Mouse (Mus musculus): ENCODE results near the gene Agtpbp1. TPM values are rescaled to one million over a fixed set of nuclear protein-coding genes. Genes with fewer than 3 reads are reported as not detected.

The Agtpbp1 gene
- polyA plus RNA-seq, 1 experiment from 2014 or later = 52.3 TPM

GRCm38 (mm10) chr13:59565945-59566520 lies 19.0 kb downstream of the Agtpbp1 start:
- WGBS = 64% methylated on average over 9 of the region's 9 CpGs
- Histone ChIP-seq H3K4me1 (no peaks in the 10 kb centered on the region), H3K9ac (replicated peaks) (no peak overlapping the region), H3K27me3 (no peaks in the 10 kb centered on the region), H3K36me3 (no peaks in the 10 kb centered on the region), H3K9me3 (no peaks in the 10 kb centered on the region), H3K27ac (replicated peaks) (no peak overlapping the region), H3K4me2 (replicated peaks) (no peak overlapping the region), H3K4me3 (no peak overlapping the region)
- ATAC-seq (replicated peaks) = no peak

GRCm38 (mm10) chr13:59564923-59565322 lies 20.1 kb downstream of the Agtpbp1 start:
- Histone ChIP-seq H3K4me2 (replicated peaks) (no peak overlapping the region), H3K9me3 (no peaks in the 10 kb centered on the region), H3K4me1 (no peaks in the 10 kb centered on the region), H3K4me3 (no peak overlapping the region), H3K27me3 (no peaks in the 10 kb centered on the region), H3K36me3 (no peaks in the 10 kb centered on the region), H3K27ac (replicated peaks) (no peak overlapping the region), H3K9ac (replicated peaks) (no peak overlapping the region)
- ATAC-seq (replicated peaks) = no peak
- 89% methylated on average over 10 of the region's 10 CpGs for WGBS

- no peaks in the 10 kb centered on the region for H3K27me3 ChIP-seq
- ATAC-seq (replicated peaks) = no peak
- H3K9me3 ChIP-seq = no peaks in the 10 kb centered on the region
- no peak overlapping the region for H3K9ac ChIP-seq (replicated peaks)
- H3K4me3 ChIP-seq = no peak overlapping the region
- H3K4me1 ChIP-seq = no peaks in the 10 kb centered on the region
- H3K36me3 ChIP-seq = no peaks in the 10 kb centered on the region
- 87% methylated on average over 4 of the region's 4 CpGs for WGBS
- H3K4me2 ChIP-seq (replicated peaks) = no peak overlapping the region
- no peak overlapping the region for H3K27ac ChIP-seq (replicated peaks)
Measured at GRCm38 (mm10) chr13:59564505-59564904, 20.5 kb downstream of the Agtpbp1 start.

- Histone ChIP-seq H3K4me3 (no peak overlapping the region), H3K27ac (replicated peaks) (no peak overlapping the region), H3K4me2 (replicated peaks) (no peak overlapping the region), H3K36me3 (no peaks in the 10 kb centered on the region), H3K4me1 (peaks cover 6% of the 10 kb centered on the region), H3K9me3 (no peaks in the 10 kb centered on the region), H3K27me3 (no peaks in the 10 kb centered on the region), H3K9ac (replicated peaks) (no peak overlapping the region)
- no peak for ATAC-seq (replicated peaks)
- WGBS = 89% methylated on average over 2 of the region's 2 CpGs
Measured at GRCm38 (mm10) chr13:59562471-59562870, 22.6 kb downstream of the Agtpbp1 start.

- WGBS = 93% methylated on average over 5 of the region's 5 CpGs
- Histone ChIP-seq H3K4me3 (no peak overlapping the region), H3K4me2 (replicated peaks) (no peak overlapping the region), H3K9ac (replicated peaks) (no peak overlapping the region), H3K4me1 (peaks cover 28% of the 10 kb centered on the region), H3K27ac (replicated peaks) (no peak overlapping the region), H3K27me3 (no peaks in the 10 kb centered on the region), H3K9me3 (no peaks in the 10 kb centered on the region), H3K36me3 (no peaks in the 10 kb centered on the region)
- ATAC-seq (replicated peaks) = no peak
Measured at GRCm38 (mm10) chr13:59558776-59559175, 26.3 kb downstream of the Agtpbp1 start.

- Histone ChIP-seq H3K9me3 (no peaks in the 10 kb centered on the region), H3K4me1 (peaks cover 30% of the 10 kb centered on the region), H3K27me3 (no peaks in the 10 kb centered on the region), H3K36me3 (no peaks in the 10 kb centered on the region), H3K4me2 (replicated peaks) (peak overlapping the region; percentile 77), H3K27ac (replicated peaks) (peak overlapping the region; percentile 81), H3K9ac (replicated peaks) (peak overlapping the region; percentile 81), H3K4me3 (peak overlapping the region; percentile 74)
- under 1% methylated on average over 39 of the region's 73 CpGs for WGBS
- ATAC-seq (replicated peaks) = peak; percentile 92
Measured at GRCm38 (mm10) chr13:59557185-59557985, 27.6 kb downstream of the Agtpbp1 start.

GRCm38 (mm10) chr13:59556670-59557069 lies 28.4 kb downstream of the Agtpbp1 start:
- Histone ChIP-seq H3K4me1 (peaks cover 33% of the 10 kb centered on the region), H3K36me3 (no peaks in the 10 kb centered on the region), H3K27ac (replicated peaks) (peak overlapping the region; percentile 79), H3K9me3 (no peaks in the 10 kb centered on the region), H3K27me3 (no peaks in the 10 kb centered on the region), H3K9ac (replicated peaks) (peak overlapping the region; percentile 81), H3K4me3 (peak overlapping the region; percentile 74), H3K4me2 (replicated peaks) (peak overlapping the region; percentile 77)
- under 1% methylated on average over 45 of the region's 45 CpGs for WGBS
- ATAC-seq (replicated peaks) = peak; percentile 61

GRCm38 (mm10) chr13:59555613-59556192 lies 29.3 kb downstream of the Agtpbp1 start:
- Histone ChIP-seq H3K4me1 (peaks cover 33% of the 10 kb centered on the region), H3K4me3 (peak overlapping the region; percentile 74), H3K9ac (replicated peaks) (peak overlapping the region; percentile 81; the same call in 1 of the 2 replicates), H3K36me3 (no peaks in the 10 kb centered on the region), H3K9me3 (no peaks in the 10 kb centered on the region), H3K4me2 (replicated peaks) (peak overlapping the region; percentile 77), H3K27ac (replicated peaks) (no peak overlapping the region), H3K27me3 (no peaks in the 10 kb centered on the region)
- WGBS = 78% methylated on average over 8 of the region's 8 CpGs
- no peak for ATAC-seq (replicated peaks)

- Histone ChIP-seq H3K4me2 (replicated peaks) (peak overlapping the region; percentile 77), H3K4me1 (peaks cover 33% of the 10 kb centered on the region), H3K27ac (replicated peaks) (no peak overlapping the region), H3K36me3 (no peaks in the 10 kb centered on the region), H3K4me3 (peak overlapping the region; percentile 74; the same call in 1 of the 2 replicates), H3K9ac (replicated peaks) (no peak overlapping the region), H3K9me3 (no peaks in the 10 kb centered on the region), H3K27me3 (no peaks in the 10 kb centered on the region)
- WGBS = 80% methylated on average over 17 of the region's 17 CpGs
- no peak for ATAC-seq (replicated peaks)
Measured at GRCm38 (mm10) chr13:59554772-59555505, 30.1 kb downstream of the Agtpbp1 start.

GRCm38 (mm10) chr13:59552751-59553150 lies 32.3 kb downstream of the Agtpbp1 start:
- Histone ChIP-seq H3K27ac (replicated peaks) (no peak overlapping the region), H3K36me3 (no peaks in the 10 kb centered on the region), H3K27me3 (no peaks in the 10 kb centered on the region), H3K9me3 (no peaks in the 10 kb centered on the region), H3K4me1 (peaks cover 33% of the 10 kb centered on the region), H3K4me3 (no peak overlapping the region), H3K4me2 (replicated peaks) (no peak overlapping the region), H3K9ac (replicated peaks) (no peak overlapping the region)
- ATAC-seq (replicated peaks) = no peak
- WGBS = 81% methylated on average over 2 of the region's 2 CpGs

GRCm38 (mm10) chr13:59552286-59552685 lies 32.7 kb downstream of the Agtpbp1 start:
- H3K4me2 ChIP-seq (replicated peaks) = no peak overlapping the region
- WGBS = 86% methylated on average over 5 of the region's 5 CpGs
- H3K4me3 ChIP-seq = no peak overlapping the region
- no peaks in the 10 kb centered on the region for H3K27me3 ChIP-seq
- H3K27ac ChIP-seq (replicated peaks) = no peak overlapping the region
- H3K36me3 ChIP-seq = no peaks in the 10 kb centered on the region
- H3K9ac ChIP-seq (replicated peaks) = no peak overlapping the region
- H3K9me3 ChIP-seq = no peaks in the 10 kb centered on the region
- H3K4me1 ChIP-seq = peaks cover 35% of the 10 kb centered on the region
- no peak for ATAC-seq (replicated peaks)

- Histone ChIP-seq H3K36me3 (no peaks in the 10 kb centered on the region), H3K27me3 (no peaks in the 10 kb centered on the region), H3K4me1 (peaks cover 14% of the 10 kb centered on the region), H3K4me3 (no peak overlapping the region), H3K27ac (replicated peaks) (no peak overlapping the region), H3K9ac (replicated peaks) (no peak overlapping the region), H3K4me2 (replicated peaks) (no peak overlapping the region), H3K9me3 (no peaks in the 10 kb centered on the region)
- ATAC-seq (replicated peaks) = no peak
- WGBS = 58% methylated on average over 1 of the region's 1 CpGs
Measured at GRCm38 (mm10) chr13:59549318-59549798, 35.7 kb downstream of the Agtpbp1 start.

All from forebrain, embryonic 15.5 days (tissue).